Mouse (Mus musculus) inflammation-experienced regulatory T-cells, adult 6 months (primary cell): Measurements from ENCODE around the gene Enkd1. TPM values are rescaled to one million over a fixed set of nuclear protein-coding genes. Genes with fewer than 3 reads are reported as not detected.

Source experiments
- ATAC-seq: one replicate; pipeline ENCODE4 v1.8.0; 2017
- polyA plus RNA-seq, 3 experiments: library from polyadenylated mRNA; unstranded; fragments of 100-300 nt; shearing (Covaris generic); gene quantifications; one replicate each; pipeline ENCODE4 v1.2.1; 2017

The Enkd1 gene
- polyA plus RNA-seq, 3 experiments from 2014 or later = 1.3 to 2.9 (median 1.9) TPM

DNA sequence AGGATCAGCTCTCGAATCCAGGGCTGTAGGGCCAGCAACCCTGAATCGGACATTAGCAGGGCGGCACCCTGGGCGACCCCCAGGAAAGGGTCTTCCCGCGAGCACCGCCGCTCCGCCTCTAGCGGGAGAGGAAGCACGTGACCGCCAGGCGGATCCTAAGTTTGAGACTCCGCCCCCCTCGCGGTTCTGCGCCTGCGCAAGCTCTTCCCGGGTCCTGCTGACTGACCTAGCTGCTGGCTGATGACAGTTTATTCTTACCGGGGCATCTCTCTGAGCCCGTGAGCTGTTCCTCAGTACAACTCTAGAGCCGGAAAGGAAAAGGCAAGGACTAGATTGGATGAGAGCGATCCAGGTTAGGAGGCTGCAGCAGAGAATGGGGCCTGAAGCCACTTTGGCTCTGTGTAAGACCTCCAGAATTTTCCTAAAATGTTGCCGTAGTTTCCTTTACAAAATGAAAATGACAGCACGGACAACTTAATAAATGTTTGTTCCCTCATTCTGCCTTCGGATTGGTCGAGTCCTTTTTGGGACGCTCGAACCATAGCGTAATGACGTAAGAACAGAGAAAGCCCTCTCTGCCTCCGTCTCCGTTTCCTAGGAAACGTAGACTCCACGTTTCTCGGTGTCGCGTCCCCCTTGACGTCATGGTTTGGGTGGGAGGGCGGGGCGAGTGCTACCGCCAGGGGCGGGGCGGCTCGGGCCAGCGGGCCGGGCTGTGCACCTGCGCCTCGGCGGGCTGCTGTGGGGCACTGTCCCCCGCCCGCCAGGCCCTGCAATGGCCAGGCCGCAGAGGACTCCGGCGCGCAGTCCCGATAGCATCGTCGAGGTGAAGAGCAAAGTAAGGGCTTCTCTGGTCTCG, 6.8 kb downstream of the Enkd1 start, which contains the start of the genes Acd and Pard6a:
Acd (minus strand) TSS at position 137 of the 859 bp plus-strand sequence.
Pard6a (plus strand) TSS at position 183 of the 859 bp plus-strand sequence.
- ATAC-seq = peak; percentile 84

DNA sequence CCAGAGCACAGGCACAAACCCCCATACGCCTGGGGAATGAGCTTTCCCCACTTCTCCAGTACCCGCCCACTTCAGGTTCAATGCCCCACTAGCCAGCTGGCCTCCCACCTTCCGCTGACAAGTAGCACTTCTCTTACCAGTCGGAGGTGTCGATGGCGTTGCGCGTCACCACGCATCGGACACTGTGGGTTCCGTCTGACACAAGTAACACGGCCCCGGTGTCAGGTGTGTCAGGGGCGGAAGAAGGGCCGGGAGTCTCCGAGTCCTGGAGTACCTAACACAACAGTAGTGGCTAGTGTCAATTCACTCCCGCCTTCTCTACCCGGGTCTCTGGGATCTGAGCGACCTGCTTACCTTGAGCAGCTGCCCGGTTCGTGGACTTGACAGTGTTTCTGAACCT, 7.4 kb downstream of the Enkd1 start:
- peak; percentile 43 for ATAC-seq

DNA sequence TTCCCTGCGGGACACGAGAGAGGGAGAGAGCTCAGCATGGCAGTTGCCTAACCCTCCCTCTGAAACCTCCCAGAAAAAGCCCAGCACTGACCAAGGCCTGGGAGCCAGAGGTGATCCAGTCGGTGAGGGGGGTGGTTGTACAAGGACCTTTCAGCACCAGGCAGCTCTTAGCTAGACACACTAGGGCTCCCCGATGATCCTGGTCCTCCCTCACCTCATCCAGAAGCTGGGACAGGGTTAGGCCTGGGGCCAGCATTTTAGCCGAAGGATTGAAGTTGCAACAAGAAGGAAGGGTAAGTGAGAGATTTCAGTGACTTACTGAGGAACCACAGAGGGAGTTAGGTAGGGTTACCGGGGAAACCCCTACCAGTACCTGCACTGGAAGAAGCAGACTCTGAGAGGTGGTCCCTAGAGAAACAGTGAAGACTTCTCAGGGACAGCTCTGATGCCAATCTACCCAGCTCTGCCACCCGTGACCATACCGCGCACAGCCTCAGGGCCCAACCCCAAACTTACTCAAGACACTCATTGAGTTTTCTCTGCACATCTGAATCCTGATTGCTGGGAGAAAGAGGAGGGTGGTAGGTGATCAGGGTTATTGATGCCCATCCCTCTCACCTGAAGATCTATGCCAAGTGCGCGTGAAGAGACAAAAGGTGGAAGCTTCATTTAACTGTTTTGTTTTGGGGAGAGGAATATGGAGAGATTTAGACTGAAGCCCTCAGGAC, 8.4 kb downstream of the Enkd1 start:
- ATAC-seq = no peak

DNA sequence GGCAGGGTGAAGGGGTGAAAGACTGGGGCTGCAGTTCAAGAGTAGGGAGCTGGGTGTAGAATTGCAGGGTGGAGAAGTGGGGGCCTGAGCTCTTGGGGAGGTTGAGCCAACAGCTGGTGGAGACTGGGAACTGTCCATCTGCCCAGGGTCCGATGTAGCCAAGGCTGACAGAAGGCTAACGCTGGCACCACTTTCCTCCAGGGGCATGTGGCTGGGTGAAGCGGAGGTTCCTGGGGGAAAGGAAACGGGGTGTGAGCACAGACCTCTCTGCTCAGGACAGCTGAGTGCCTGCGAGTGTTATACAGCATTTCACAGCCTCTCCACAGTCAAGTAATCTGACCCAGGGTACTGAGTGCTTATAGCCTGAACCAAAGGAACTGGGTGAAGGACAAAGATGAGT, 9.3 kb downstream of the Enkd1 start:
- ATAC-seq = no peak

DNA sequence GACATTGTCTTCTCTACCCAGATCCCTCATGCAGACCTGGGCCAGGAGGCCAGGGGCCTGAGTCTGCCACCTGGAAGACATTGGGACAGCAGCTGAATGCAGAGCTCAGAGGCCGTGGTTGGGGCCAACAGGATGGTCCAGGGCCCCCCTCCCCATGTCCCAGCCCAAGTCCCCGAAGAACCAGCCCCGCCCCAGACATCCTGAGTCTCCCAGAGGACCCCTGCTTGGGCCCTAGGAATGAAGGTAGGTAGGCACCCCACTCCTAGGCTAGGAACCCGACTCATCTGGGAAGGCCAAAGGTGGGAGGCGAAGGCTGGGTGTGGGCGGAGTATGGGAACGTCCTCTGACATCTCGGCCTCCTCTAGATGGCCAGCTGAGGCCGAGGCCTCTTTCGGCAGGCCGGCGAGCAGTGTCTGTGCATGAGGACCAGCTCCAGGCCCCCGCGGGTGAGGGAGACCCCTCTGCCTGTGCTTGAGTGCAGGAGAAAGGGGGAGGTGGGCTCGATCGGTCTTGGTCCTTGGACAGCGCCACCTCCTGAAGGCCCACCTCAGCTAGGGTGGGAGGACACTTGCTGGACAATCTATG, 10.7 kb downstream of the Enkd1 start:
- ATAC-seq = no peak

DNA sequence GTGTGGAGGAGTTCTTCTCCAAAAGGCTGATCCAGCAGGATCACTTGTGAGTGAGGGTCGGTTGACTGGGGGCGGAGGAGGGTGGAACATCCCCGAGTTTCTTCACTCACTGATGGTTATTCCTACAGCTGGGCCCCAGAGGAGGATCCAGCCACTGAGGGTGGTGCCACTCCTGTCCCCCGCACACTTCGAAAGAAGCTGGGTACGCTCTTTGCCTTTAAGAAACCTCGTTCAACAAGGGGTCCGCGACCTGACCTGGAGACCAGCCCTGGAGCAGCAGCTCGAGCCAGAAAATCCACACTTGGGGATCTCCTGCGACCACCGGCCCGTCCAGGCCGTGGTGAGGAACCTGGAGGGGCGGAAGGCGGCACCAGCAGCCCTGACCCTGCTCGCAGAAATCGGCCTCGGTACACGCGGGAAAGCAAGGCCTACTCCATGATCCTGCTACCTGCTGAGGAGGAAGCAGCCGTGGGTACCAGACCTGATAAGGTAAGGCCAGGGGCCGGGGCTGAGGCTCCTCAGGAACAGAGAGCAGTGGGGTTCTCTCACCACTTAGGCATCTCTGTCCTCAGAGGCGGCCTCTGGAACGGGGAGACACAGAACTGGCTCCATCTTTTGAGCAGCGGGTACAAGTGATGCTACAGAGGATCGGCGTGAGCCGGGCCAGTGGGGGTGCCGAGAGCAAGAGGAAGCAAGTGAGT, 12.8 kb downstream of the Enkd1 start:
- ATAC-seq = no peak

DNA sequence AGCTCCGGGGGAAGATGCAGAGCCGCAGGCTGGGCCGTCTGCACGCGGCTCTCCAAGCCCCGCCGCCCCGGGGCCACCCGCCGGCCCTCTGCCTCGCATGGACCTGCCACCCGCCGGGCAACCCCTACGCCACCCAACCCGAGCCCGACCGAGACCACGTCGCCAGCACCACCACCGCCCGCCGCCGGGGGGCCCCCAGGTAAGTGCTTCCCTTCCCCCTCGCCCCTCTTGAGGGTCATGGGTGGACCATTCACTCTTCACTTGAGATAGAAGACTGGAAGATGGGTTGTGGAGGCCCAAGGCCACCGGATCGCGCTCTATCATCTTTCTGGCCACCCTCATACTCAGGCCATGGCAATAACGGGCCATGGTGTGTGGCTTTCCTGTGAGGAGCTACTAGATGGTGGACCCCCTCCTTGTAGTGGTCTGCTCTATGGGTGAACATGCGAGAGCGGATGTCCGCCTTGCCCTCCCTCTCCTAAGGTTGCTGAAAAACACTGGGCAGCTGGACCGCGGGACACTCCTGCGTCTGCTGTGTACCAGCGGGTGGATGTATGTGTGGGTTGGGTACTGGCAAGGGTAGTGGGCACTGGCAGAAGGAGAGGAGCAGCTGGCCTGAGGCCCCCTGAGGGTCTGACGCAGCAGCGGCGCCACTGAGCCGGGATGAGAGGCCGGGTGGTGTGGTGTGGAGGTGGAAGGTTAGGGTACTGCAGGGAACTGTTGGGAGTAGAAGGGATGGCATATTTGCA, 13.8 kb downstream of the Enkd1 start:
- ATAC-seq = no peak

DNA sequence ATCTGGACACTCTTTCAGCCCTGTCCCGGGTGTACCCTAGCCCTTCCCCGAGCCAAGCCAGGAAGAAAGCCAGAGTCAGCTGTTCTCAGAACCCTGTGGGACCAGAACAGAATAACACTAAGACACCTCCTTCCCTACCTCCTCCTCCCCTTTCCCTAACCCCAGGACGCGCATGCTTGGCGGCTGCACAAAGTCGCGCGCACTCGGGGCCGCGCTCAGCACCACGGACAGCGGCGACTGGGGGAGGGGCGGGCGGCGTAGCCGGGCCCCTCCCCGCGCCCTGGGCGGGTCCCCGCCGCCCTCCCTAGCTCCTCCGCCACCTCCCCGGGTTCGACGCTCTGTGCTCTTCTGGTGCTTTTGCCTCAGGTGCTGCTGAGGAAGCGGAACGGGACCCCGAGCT, 14.4 kb downstream of the Enkd1 start:
- ATAC-seq = no peak

DNA sequence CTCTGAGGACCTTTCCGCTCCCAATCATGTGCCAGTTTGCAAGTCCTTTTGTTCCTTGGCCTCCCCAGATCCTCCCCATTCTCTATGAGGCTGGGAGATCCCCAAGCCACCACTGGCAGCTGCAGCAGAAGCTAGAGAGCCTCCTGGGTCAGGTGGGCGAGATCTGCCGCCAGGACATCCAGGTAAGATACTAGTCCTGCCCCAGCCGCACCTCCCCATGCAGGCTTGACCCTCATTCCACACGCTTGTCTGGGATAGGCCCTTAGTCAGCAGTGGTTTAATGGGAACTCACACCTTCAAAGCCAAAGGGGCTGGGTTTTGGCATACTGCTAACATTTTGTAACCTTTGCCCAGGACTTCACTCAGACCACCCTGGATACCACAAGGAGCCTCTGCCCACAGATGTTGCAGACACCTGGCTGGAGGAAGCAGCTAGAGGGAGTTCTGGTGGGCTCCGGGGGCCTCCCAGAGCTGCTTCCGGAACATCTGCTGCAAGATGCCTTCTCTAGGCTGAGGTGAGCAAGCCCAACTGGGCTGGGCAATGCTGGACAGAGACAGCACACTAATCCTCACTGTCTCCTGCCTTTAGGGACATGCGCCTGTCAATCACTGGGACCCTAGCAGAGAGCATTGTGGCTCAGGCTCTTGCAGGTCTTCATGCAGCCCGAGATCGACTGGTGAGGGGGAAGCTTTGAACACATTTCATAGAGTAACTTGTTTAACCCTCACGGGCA, 15.4 kb downstream of the Enkd1 start:
- no peak for ATAC-seq

DNA sequence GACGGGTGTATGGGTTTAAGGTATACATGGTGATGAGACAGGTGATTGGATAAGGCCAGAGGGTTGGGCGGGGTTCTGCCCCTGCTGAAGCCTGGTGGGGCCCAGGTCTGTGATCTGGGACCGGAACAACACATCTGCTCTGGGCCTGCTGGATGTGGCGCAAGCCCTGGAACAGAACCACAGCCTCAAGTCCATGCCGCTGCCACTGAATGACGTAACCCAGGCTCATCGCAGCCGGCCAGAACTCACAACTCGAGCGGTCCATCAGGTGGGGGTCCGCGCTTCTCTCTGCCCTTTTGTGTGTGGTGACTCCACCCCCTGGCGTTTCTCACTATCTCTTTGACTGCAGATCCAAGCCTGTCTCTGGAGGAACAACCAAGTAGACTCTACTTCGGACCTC, 17.0 kb downstream of the Enkd1 start:
- ATAC-seq = no peak

DNA sequence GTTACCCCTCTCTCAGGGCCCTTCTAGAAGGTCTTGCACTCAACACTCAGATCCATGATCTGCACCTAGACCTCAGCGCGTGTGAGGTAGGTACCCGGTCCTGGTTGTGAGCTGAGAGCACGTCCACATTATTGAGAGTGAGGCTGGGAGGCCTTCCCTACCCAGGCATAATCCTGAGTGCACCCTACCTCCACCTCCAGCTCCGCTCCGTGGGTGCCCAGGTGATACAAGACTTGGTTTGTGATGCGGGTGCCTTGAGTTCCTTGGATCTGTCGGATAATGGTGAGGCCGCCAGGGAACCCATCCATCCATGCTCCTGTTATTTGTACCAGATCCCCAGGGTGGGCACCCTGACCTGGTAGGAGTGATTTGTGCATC, 18.0 kb downstream of the Enkd1 start:
- no peak for ATAC-seq

DNA sequence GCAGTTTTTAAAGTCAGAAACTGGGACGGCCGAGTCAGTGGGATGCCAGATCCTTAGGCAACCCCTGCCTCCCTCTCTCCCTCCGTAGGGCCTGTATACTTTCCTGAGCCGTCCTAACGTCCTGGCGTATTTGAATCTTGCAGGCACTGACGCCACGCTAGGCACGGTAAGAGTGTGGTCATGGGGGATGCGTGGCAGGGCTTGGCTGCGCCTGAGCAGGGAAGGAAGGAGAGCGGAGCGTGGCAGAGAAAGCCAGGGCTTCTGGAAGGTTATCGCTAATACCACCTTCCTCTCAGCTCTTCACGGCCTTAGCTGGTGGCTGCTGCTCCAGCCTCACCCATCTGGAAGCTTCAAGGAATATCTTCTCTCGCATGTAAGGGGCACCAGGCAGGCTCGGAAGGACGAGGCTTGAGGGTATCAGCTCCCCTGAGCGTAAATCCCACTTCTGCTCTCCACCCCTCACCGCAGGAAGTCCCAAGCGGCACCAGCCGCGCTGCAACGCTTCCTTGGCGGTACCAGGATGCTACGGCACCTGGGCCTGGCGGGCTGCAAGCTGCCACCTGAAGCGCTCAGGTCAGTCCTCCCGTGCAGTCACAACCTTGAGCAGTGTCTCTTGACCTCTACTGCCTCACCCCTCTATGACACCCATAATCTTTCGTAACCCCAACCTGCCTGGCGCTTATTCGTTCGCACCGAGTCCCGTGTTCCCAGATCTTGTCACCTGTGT, 18.6 kb downstream of the Enkd1 start:
- ATAC-seq = no peak

DNA sequence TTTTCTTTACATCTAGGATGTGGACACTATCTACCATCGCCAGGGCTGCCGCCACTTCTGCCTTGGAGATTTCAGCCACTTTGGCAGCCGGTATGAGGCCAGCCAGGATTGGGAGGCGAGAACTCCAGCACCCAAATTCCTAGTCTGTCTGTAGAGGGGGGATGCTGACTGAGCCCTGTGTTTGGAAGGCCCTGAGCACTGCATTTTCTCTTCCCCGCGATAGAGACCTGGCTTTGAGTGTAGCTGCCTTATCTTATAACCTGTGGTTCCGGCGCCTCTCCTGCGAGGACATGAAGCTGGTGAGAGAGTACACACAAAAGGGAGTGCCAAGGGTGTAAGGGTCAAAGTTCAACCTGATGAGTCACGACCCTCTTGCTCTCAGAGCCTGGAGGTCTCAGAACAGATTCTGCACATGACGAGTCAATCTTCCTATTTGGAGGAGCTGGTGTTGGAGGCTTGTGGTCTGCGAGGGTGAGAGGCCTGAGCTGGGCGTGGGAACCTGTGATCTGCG, 19.7 kb downstream of the Enkd1 start:
- no peak for ATAC-seq

DNA sequence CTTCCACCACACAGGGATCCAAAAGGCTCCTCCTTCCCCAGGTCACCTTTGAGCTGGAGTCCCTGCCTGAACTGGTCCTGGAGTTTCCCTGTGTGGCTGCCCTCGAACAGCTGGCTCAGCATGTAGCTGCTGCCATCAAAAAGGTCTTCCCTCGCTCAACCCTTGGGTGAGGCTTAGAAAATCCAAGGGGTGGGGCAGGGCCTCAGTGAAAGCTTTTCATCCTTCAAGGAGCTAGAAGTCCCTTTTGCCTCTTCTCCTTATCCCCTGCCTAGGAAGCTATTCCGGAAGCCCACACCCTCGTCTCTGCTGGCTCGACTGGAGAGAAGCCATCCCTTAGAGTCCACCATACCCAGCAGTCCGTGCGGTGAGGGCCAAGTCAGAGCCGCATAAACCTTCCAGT, 20.5 kb downstream of the Enkd1 start:
- ATAC-seq = no peak

DNA sequence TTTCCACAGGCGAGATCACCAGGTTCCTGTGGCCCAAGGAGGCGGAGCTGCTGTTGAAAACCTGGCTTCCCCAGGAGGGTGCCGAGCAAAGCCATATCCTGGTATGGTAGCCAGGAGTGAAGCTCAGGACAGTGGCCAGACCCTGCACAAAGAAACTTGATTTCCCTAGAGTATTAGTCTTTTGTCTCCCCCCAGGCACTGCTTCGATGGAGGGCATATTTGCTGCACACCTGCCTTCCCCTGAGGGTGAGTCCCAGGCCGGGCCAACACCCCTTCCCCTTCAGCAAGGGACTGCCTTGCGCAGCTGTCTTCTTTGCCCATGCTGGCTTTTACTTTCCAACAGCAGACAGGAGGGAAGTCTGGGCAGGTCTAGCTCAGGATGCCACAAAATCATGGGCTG, 21.5 kb downstream of the Enkd1 start:
- ATAC-seq = peak; percentile 12

DNA sequence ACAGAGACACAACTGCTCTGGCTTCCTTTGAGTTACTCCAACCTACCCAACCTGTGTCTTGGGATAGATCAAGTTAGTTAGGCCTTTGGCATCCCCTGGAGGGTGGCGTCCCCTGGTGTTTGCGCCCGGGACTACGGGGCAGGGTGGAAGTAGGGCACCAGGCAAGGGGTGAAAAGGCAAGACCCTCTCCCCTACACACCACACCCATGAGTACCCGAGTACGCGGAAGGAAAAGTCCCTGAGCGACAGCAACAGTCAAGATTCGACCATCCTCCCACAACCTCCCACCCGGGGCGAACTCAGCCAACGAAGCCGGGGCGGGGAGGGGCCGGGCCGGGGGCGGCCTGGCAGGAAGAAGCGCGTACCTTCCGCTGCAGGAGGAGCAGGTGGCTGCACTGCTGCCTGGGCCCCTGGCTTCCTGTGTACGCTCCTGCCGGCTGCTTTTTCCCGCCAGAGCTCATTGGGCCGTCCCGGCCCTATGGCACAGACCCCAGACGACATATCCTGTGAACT, 22.2 kb downstream of the Enkd1 start, which contains the start of gene Carmil2:
Carmil2 (plus strand) TSS at position 479 of the 513 bp plus-strand sequence.
- peak; percentile 88 for ATAC-seq

DNA sequence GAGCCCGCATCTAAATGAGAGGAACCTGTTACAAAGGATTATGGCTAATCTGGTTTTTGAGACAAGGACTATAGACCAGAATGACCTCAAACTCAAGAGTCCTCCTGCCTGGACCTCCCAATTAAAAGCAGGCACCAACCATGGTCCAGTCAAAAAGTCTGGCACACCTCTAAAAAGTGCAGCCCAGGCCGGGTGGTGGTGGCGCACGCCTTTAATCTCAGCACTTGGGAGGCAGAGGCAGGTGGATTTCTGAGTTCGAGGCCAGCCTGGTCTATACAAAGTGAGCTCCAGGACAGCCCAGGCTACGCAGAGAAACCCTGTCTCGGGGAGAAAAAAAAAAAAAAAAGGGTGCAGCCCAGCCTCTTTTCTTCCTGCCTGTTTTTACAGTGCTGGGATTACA, 22.7 kb downstream of the Enkd1 start:
- no peak for ATAC-seq

DNA sequence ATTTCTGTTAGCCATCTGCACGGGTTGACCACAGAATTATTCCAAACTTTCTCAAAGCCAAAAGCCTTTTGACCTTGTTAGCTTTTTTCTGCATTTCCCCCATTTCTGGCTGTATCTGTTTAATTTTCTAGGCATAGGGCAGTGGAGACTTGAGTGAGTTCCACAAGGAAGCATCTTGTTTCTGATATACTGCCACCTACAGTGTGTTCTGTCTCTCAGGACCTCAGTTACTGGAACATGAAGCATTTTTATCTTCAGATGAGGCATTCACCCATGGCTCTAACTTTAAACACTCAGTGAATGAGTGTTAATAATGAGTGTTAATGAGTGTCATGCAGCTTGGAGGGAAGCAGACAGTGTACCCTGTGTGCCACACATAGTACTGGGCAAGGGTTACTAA, 30.1 kb downstream of the Enkd1 start:
- no peak for ATAC-seq

DNA sequence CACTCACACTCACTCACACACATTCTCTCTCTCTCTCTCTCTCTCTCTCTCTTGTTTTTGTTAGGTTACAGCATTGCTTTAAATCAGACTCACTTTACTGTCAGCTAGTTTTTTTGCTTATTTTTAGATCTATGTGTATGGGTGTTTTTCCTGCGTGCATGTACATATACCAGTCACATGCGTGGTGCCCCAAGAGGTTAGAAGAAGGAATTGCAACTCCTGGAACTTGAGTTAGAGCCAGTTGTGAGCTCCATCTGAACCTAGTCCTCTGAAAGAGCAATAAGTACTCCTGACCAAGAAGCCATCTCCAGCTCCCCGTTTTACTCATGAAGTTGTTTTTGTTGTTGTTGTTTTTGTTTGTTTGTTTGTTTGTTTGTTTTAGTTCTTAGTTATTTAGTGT, 46.8 kb downstream of the Enkd1 start:
- peak; percentile 74 for ATAC-seq

DNA sequence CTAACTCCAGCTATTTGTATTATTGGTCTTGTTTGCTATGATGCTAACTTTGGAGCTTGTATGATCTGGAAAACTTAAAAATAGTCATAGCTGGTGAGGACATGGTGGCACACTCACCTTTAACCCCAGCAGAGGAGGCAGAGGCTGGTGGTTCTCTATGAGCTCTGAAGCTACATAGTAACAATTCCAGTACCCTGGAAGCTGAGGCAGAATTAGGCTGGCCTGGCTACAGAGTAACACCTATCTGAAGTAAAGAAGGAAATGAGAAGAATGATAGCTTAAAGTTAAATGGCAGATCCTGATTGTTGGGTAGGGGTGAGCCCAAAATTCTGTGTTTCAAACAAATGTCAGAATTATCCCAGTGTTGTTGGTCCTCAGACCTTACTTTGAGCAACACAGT, 50.4 kb downstream of the Enkd1 start:
- ATAC-seq = no peak
